In genomic region chr4:41568239-41568638, GRCm38 (mm10) we compare ENCODE assay signal across 1 mouse cellular context.
TF ChIP-seq lines count a peak whose summit lies in the region.

No protein-coding gene starts in this region.

TF ChIP-seq in CH12.LX, 34 proteins besides CTCF, POLR2A, EP300 and RAD21 (continued from another document):
- TF ChIP-seq KAT2A (IDR thresholded peaks at IDR 0.05; ENCODE audit: insufficient replicate concordance, low read length) (no peak), CHD1 (IDR thresholded peaks at IDR 0.05; ENCODE audit: low read depth, low read length) (no peak), ZC3H11A (IDR thresholded peaks at IDR 0.05; ENCODE audit: low read depth, low read length) (no peak), JUND (conservative IDR thresholded peaks at IDR 0.05; ENCODE audit: low read depth, low read length) (no peak), ETS1 (conservative IDR thresholded peaks at IDR 0.05; ENCODE audit: low read depth, low read length) (no peak), POLR2AphosphoS2 (IDR thresholded peaks at IDR 0.05; ENCODE audit: low read depth, low read length) (no peak), MAZ (IDR thresholded peaks at IDR 0.05; ENCODE audit: low read depth, low read length) (no peak), ZNF384 (IDR thresholded peaks at IDR 0.05; ENCODE audit: low read depth, low read length) (no peak), USF2 (conservative IDR thresholded peaks at IDR 0.05; ENCODE audit: low read depth, low read length) (no peak), JUN (IDR thresholded peaks at IDR 0.05; ENCODE audit: insufficient read depth, low read depth, low read length) (no peak), RCOR1 (conservative IDR thresholded peaks at IDR 0.05; ENCODE audit: low read depth, low read length) (no peak), NRF1 (IDR thresholded peaks at IDR 0.05; ENCODE audit: low read depth, low read length) (no peak), ZKSCAN1 (IDR thresholded peaks at IDR 0.05; ENCODE audit: borderline replicate concordance, low read depth, low read length) (no peak), SIN3A (IDR thresholded peaks at IDR 0.05; ENCODE audit: low read length) (no peak), ELF1 (IDR thresholded peaks at IDR 0.05; ENCODE audit: low read depth, low read length) (no peak), SMC3 (IDR thresholded peaks at IDR 0.05; ENCODE audit: low read depth, low read length) (no peak), USF1 (IDR thresholded peaks at IDR 0.05; ENCODE audit: low read depth, low read length) (no peak)
